Mouse (Mus musculus) ovary, adult 10 weeks (tissue): ENCODE results near the gene Olfr1029. TPM values are rescaled to one million over a fixed set of nuclear protein-coding genes. Genes with fewer than 3 reads are reported as not detected.

Experiments used
- polyA plus RNA-seq: library from polyadenylated mRNA; stranded (reverse); fragments of 350-450 nt; fragmentation: Illumina TruSeq; extraction: RNeasy Lipid Tissue Mini Kit (QIAGEN cat#74804); gene quantifications from one replicate; pipeline ENCODE4 v1.2.3, GENCODE M21; 2014

Olfr1029 gene
- 0.34 TPM for polyA plus RNA-seq

GRCm38 (mm10) chr2:85973595-85973994 lies at the start of gene Olfr1029:
Gene Olfr1029 (plus strand): TSS chr2:85973895.

GRCm38 (mm10) chr2:85950137-85950536 lies 23.6 kb upstream of the Olfr1029 start, which contains the start of gene Olfr1028:
Gene Olfr1028 (plus strand): TSS chr2:85950437.

GRCm38 (mm10) chr2:85978976-85979375 lies 5.3 kb downstream of the Olfr1029 start, which contains the start of gene Olfr1030:
Gene Olfr1030 (plus strand): TSS chr2:85979276.

GRCm38 (mm10) chr2:85990004-85990403 lies 16.3 kb downstream of the Olfr1029 start, which contains the start of gene Olfr1031:
Gene Olfr1031 (plus strand): TSS chr2:85990304.

GRCm38 (mm10) chr2:86005240-86005639 lies 31.5 kb downstream of the Olfr1029 start, which contains the start of gene Olfr1032:
Gene Olfr1032 (plus strand): TSS chr2:86005540.

GRCm38 (mm10) chr2:86020406-86020805 lies 46.7 kb downstream of the Olfr1029 start, which contains the start of gene Olfr1033:
Gene Olfr1033 (plus strand): TSS chr2:86020633.

Other genes starting within 250 kb of the Olfr1029 start
- gene Olfr1012, start 211.1 kb upstream of the Olfr1029 start, polyA plus RNA-seq: not detected
- gene Olfr1013, start 206.8 kb upstream of the Olfr1029 start, polyA plus RNA-seq: not detected
- not detected for gene Olfr1014, start 201.2 kb upstream of the Olfr1029 start, polyA plus RNA-seq
- not detected for gene Olfr1015, start 191.9 kb upstream of the Olfr1029 start, polyA plus RNA-seq
- gene Olfr1016, start 171.4 kb upstream of the Olfr1029 start, polyA plus RNA-seq: not detected
- not detected for gene Olfr1018, start 155.4 kb upstream of the Olfr1029 start, polyA plus RNA-seq
- gene Olfr1019, start 128.4 kb upstream of the Olfr1029 start, polyA plus RNA-seq: not detected
- not detected for gene Olfr1020, start 126.9 kb upstream of the Olfr1029 start, polyA plus RNA-seq
- gene Olfr1022, start 105.3 kb upstream of the Olfr1029 start, polyA plus RNA-seq: not detected
- not detected for gene Olfr1023, start 88.3 kb upstream of the Olfr1029 start, polyA plus RNA-seq
- gene Olfr1024, start 68.8 kb upstream of the Olfr1029 start, polyA plus RNA-seq: not detected
- not detected for gene Olfr1025-ps1, start 58.7 kb upstream of the Olfr1029 start, polyA plus RNA-seq
- gene Olfr1026, start 52.3 kb upstream of the Olfr1029 start, polyA plus RNA-seq: not detected
- gene Olfr1028, start 23.5 kb upstream of the Olfr1029 start, polyA plus RNA-seq: not detected
- gene Olfr1030, start 5.4 kb downstream of the Olfr1029 start, polyA plus RNA-seq: not detected
- not detected for gene Olfr1031, start 16.4 kb downstream of the Olfr1029 start, polyA plus RNA-seq
- not detected for gene Olfr1032, start 31.6 kb downstream of the Olfr1029 start, polyA plus RNA-seq
- gene Olfr1033, start 46.7 kb downstream of the Olfr1029 start, polyA plus RNA-seq: 26.2 TPM
- 4.1 TPM for gene Olfr1034, start 72.0 kb downstream of the Olfr1029 start, polyA plus RNA-seq
- not detected for gene Olfr1036, start 100.1 kb downstream of the Olfr1029 start, polyA plus RNA-seq
- gene Olfr1037, start 113.5 kb downstream of the Olfr1029 start, polyA plus RNA-seq: not detected
- gene Olfr1039, start 162.0 kb downstream of the Olfr1029 start, polyA plus RNA-seq: not detected
- not detected for gene Olfr1040, start 172.8 kb downstream of the Olfr1029 start, polyA plus RNA-seq
- not detected for gene Olfr1042, start 187.9 kb downstream of the Olfr1029 start, polyA plus RNA-seq
- not detected for gene Olfr1043, start 193.6 kb downstream of the Olfr1029 start, polyA plus RNA-seq
- not detected for gene Olfr1044, start 203.9 kb downstream of the Olfr1029 start, polyA plus RNA-seq
- gene Olfr52, start 211.8 kb downstream of the Olfr1029 start, polyA plus RNA-seq: not detected
- not detected for gene Olfr1045, start 229.1 kb downstream of the Olfr1029 start, polyA plus RNA-seq
- not detected for gene Olfr1046, start 245.4 kb downstream of the Olfr1029 start, polyA plus RNA-seq